Mouse (Mus musculus): Measurements from ENCODE around the gene Slc18a3. TPM values are rescaled to one million over a fixed set of nuclear protein-coding genes. Genes with fewer than 3 reads are reported as not detected.
A peak's percentile ranks its signal among the peaks of the same experiment; 100 is the strongest.

The Slc18a3 gene
- 22.0 and 26.4 TPM in 2 replicates for polyA plus RNA-seq (2015; fragmentation: Nextera tagmentation; extraction: Ambion mirVana)

DNA sequence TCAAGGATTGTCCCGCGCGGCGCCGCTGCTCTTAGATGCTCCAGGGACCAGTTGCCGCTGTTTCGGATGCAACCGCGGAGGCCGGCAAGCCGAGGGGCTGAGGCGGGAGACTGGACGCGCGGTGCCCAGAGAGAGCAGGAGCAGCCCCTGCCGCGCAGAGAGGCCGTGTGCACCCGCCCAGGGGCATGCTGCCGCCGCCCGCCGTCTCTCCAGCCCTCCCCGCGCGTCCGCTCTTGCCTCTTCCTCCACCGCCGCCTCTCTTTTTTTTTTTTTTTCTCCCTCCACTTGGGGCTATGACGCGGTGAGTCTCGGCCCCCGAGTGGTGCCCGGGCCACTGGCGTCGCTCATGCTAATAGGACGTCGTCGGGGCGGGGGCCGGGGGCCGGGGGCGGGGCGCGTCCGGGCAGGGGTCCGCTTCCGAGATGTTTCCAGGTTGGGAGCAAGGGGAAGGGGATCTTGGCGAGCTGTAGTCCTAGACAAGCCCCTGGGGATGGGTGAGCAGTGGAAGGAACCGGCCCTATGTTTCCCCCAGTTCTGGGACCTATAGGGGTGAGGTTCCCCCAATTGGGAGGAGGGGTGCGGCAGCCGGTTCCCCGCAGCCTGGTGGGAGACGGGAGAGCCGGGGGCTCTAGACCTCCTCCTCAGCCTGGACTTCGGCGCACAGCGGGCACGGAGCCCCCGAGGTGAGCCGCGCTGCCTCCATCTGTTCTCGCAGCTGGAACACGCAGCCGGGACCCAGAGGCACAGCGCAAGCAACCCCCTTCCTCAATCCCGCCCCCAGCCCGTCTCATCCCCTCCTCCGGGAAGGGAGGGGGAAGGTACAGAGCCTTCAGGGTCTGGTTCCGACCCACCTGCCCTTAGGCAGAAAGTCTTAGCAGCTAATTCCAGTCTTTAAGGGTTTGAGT is at the start of gene Slc18a3:
Gene Slc18a3 (minus strand): TSS at position 250 of the 905 bp plus-strand sequence.
- Histone ChIP-seq H3K27ac (ENCODE audit: low read depth, low read length) (no peak within 1 kb of the TSS), H3K36me3 (ENCODE audit: control insufficient read depth, insufficient read depth, low read length) (no peaks in the 10 kb centered on the region), H3K4me3 (ENCODE audit: low read length) (peak within 1 kb of the TSS; percentile 45), H3K4me2 (ENCODE audit: low read length) (peak within 1 kb of the TSS; percentile 77), H3K4me1 (ENCODE audit: control insufficient read depth, insufficient read depth, low read depth, low read length) (peaks cover 18% of the 10 kb centered on the region), H3K27me3 (replicated peaks; ENCODE audit: control insufficient read depth, insufficient read depth, low read length) (peaks cover 72% of the 10 kb centered on the region), H3K9me3 (ENCODE audit: control insufficient read depth, low read length) (no peaks in the 10 kb centered on the region), H3K9ac (ENCODE audit: low read depth, low read length) (peak within 1 kb of the TSS; percentile 48)
- WGBS = under 1% methylated on average over 58 of the region's 70 CpGs
- 0 out of 2 replicates have a peak, but pooled peaks have one; percentile 18 for ATAC-seq

DNA sequence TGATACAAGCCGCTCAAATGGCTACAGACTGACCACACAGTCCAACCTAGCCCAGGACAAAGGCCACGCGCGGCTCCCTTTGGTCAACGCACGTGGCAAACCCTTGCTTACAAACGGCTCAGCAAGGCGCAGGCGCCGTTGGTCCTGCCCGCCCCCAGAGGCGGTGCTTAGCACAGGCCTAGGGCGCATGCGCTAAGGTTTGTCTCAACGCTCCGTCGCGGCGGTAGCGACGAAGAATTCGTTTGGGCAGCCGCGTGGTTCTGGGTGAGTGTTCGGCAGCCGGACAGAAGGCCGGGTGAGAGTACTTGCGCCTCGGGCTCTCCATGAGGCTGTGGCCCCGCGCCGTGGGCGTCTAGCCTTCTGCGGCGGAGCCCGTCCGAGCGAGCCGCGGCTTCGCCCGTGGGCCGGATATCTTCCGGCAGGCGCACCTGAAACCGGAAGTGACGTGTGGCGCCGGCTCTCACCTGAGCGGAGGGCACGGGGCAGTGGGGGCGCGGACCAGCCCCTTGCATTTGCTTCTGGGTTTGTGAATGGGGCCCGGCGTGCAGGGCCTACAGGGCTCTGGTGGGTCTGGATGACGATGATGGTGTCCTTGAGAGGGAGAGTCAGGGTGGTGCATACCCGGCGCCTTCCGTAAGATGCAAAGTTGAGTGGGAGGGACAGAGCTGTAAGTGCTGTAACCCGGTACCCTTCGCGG is 48.8 kb upstream of the Slc18a3 start, which contains the start of gene Ercc6:
Gene Ercc6 (plus strand): TSS at position 186 of the 697 bp plus-strand sequence.
- Histone ChIP-seq H3K4me2 (ENCODE audit: low read length) (peak within 1 kb of the TSS; percentile 82), H3K4me3 (ENCODE audit: low read length) (peak within 1 kb of the TSS; percentile 76), H3K9ac (ENCODE audit: low read depth, low read length) (peak within 1 kb of the TSS; percentile 83), H3K27me3 (replicated peaks; ENCODE audit: control insufficient read depth, insufficient read depth, low read length) (no peaks in the 10 kb centered on the region), H3K36me3 (ENCODE audit: control insufficient read depth, insufficient read depth, low read length) (peaks cover 9% of the 10 kb centered on the region), H3K27ac (ENCODE audit: low read depth, low read length) (peak within 1 kb of the TSS; percentile 90), H3K9me3 (ENCODE audit: control insufficient read depth, low read length) (no peaks in the 10 kb centered on the region), H3K4me1 (ENCODE audit: control insufficient read depth, insufficient read depth, low read depth, low read length) (peaks cover 14% of the 10 kb centered on the region)
- WGBS = under 1% methylated on average over 62 of the region's 62 CpGs
- ATAC-seq = peak; percentile 96

DNA sequence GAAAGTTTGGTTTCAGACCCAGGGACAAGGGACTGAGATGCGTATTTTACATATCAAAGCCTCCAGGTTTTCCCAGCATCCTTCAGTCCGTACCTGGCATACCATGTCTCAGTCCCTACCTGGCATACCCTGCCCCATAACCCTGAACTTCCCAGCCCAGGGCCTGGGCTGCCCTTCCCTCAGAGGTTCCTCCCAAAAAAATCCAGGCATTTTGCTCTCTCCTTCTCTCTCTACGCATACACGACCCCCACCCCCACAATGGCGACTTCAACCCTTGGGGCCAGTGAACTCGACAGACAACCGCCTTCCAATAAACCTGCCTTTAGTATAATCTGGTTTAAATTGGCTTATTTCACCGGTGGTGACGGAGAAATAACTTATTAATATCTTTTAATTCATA is 48.3 kb upstream of the Slc18a3 start:
- Histone ChIP-seq H3K4me1 (ENCODE audit: control insufficient read depth, insufficient read depth, low read depth, low read length) (peaks cover 14% of the 10 kb centered on the region), H3K4me2 (ENCODE audit: low read length) (peak overlapping the region; percentile 82), H3K9ac (ENCODE audit: low read depth, low read length) (peak overlapping the region; percentile 83), H3K9me3 (ENCODE audit: control insufficient read depth, low read length) (no peaks in the 10 kb centered on the region), H3K27ac (ENCODE audit: low read depth, low read length) (no peak overlapping the region; the same call in 1 of the 2 replicates), H3K4me3 (ENCODE audit: low read length) (peak overlapping the region; percentile 76), H3K36me3 (ENCODE audit: control insufficient read depth, insufficient read depth, low read length) (peaks cover 9% of the 10 kb centered on the region), H3K27me3 (replicated peaks; ENCODE audit: control insufficient read depth, insufficient read depth, low read length) (no peaks in the 10 kb centered on the region)
- ATAC-seq = peak; percentile 35; the same call in 1 of the 2 replicates
- 32% methylated on average over 9 of the region's 9 CpGs for WGBS

DNA sequence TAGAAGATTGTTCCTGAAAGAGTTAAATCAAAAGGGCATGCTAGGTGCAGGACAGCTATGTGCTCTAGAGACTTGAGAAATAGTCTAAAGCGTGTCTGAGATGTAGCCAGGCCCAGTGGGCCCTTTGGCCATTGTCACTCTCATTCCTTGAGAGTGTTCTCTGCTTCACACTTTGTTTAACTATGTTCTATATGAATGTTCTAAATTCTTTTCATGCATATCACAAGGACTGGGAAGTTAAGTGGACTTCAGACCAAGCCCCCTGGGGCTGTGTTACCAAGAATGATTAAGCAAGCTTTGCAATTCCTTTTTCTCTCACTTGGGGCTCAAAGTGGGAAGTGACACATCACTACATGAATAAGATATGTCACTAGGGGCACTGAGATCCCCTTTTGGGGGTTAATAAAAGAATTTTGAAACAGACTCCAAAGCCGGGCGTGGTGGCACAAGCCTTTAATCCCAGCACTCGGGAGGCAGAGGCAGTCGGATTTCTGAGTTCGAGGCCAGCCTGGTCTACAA is 44.9 kb upstream of the Slc18a3 start:
- no peak overlapping the region for H3K9ac ChIP-seq (ENCODE audit: low read depth, low read length)
- H3K4me3 ChIP-seq (ENCODE audit: low read length) = no peak overlapping the region
- H3K4me1 ChIP-seq (ENCODE audit: control insufficient read depth, insufficient read depth, low read depth, low read length) = peaks cover 8% of the 10 kb centered on the region
- ATAC-seq = no peak
- H3K27ac ChIP-seq (ENCODE audit: low read depth, low read length) = no peak overlapping the region
- H3K36me3 ChIP-seq (ENCODE audit: control insufficient read depth, insufficient read depth, low read length) = no peaks in the 10 kb centered on the region
- no peaks in the 10 kb centered on the region for H3K9me3 ChIP-seq (ENCODE audit: control insufficient read depth, low read length)
- no peak overlapping the region for H3K4me2 ChIP-seq (ENCODE audit: low read length)
- whole genome bisulfite sequencing = 90% methylated on average over 6 of the region's 6 CpGs
- H3K27me3 ChIP-seq (replicated peaks; ENCODE audit: control insufficient read depth, insufficient read depth, low read length) = no peaks in the 10 kb centered on the region

DNA sequence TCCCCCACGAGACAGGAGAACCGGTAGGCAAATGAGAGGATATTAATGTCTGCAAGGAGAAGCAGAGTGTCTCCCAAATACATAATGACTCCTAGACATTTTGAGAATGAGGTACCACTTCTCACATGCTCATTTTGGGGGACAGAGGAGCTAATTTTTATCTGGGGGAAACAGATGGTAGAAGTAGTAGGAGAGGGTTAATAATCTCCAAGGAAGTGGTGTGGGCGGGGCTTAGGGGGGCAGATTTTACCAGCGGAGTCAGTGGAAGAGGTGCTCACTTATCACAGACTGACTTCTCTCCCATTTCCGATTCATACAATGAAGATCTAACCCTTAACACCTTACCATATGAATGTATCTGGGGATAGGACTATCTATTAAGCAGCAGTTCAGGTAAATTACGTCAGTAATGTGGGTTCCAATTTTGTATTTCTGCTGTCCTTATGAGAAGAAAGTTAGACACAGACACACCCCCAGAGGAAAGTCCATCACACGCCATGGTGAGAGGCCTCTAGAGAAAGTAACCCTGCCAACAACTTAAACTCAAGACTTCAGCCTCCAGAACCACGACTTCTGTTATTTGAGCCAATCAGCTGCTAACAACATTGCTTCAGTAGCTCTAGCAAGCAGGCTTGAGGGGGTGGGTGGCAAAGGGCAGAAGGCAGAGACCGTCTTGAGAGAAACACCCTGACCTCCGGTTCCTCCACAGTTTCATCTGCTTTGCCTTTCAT is 43.6 kb upstream of the Slc18a3 start:
- ATAC-seq = no peak
- H3K4me1 ChIP-seq (ENCODE audit: control insufficient read depth, insufficient read depth, low read depth, low read length) = peaks cover 2% of the 10 kb centered on the region; the same call in 1 of the 2 replicates
- 76% methylated on average over 10 of the region's 10 CpGs for WGBS
- H3K27ac ChIP-seq (ENCODE audit: low read depth, low read length) = no peak overlapping the region
- no peak overlapping the region for H3K4me2 ChIP-seq (ENCODE audit: low read length)
- H3K27me3 ChIP-seq (replicated peaks; ENCODE audit: control insufficient read depth, insufficient read depth, low read length) = no peaks in the 10 kb centered on the region
- H3K9ac ChIP-seq (ENCODE audit: low read depth, low read length) = no peak overlapping the region
- no peak overlapping the region for H3K4me3 ChIP-seq (ENCODE audit: low read length)
- no peaks in the 10 kb centered on the region for H3K36me3 ChIP-seq (ENCODE audit: control insufficient read depth, insufficient read depth, low read length)
- no peaks in the 10 kb centered on the region for H3K9me3 ChIP-seq (ENCODE audit: control insufficient read depth, low read length)

DNA sequence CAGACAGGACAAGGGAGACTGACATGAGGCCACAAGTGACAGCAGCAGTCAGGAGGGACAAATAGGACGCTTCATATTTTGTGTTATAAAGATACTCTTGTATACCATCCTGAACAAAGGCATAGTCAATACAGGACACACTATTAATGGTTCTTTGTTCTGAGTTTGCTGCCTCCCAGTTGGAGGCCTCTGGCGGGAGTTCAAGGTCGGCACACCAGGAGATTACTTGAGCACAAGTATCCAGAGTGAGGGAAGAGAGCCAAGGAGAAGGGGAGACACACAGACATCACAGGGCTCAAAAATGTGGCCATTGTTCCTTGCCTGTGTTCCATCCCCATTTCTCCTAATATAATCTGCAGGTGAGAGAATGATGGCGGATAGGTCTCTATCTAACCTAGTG is 42.6 kb upstream of the Slc18a3 start:
- no peak overlapping the region for H3K27ac ChIP-seq (ENCODE audit: low read depth, low read length)
- WGBS = 72% methylated on average over 4 of the region's 4 CpGs
- no peaks in the 10 kb centered on the region for H3K27me3 ChIP-seq (replicated peaks; ENCODE audit: control insufficient read depth, insufficient read depth, low read length)
- H3K36me3 ChIP-seq (ENCODE audit: control insufficient read depth, insufficient read depth, low read length) = no peaks in the 10 kb centered on the region
- no peak for ATAC-seq
- H3K4me3 ChIP-seq (ENCODE audit: low read length) = no peak overlapping the region
- H3K4me2 ChIP-seq (ENCODE audit: low read length) = no peak overlapping the region
- H3K9me3 ChIP-seq (ENCODE audit: control insufficient read depth, low read length) = no peaks in the 10 kb centered on the region
- no peak overlapping the region for H3K9ac ChIP-seq (ENCODE audit: low read depth, low read length)
- no peaks in the 10 kb centered on the region for H3K4me1 ChIP-seq (ENCODE audit: control insufficient read depth, insufficient read depth, low read depth, low read length)

DNA sequence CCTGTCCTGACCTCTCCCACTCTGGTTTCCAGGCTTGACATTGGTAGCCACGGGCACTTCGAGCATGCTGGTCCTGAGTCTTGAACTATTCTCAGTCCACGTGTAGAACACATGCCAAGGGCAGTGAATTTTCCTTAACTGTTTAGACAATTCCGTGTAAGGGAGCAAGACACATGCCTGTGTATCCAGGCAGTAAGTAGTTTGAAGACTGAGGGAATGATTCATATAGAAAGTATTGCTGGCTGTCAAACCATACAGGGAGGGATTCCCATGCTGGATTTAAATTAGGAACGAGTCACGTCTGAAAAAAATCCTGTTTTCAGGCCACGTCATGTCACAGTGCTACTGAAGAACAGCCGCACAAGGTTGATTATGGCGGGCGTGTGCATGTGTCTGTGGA is 41.7 kb upstream of the Slc18a3 start:
- no peaks in the 10 kb centered on the region for H3K27me3 ChIP-seq (replicated peaks; ENCODE audit: control insufficient read depth, insufficient read depth, low read length)
- WGBS = 92% methylated on average over 10 of the region's 10 CpGs
- no peaks in the 10 kb centered on the region for H3K9me3 ChIP-seq (ENCODE audit: control insufficient read depth, low read length)
- no peaks in the 10 kb centered on the region for H3K4me1 ChIP-seq (ENCODE audit: control insufficient read depth, insufficient read depth, low read depth, low read length)
- no peak overlapping the region for H3K4me2 ChIP-seq (ENCODE audit: low read length)
- no peaks in the 10 kb centered on the region for H3K36me3 ChIP-seq (ENCODE audit: control insufficient read depth, insufficient read depth, low read length)
- no peak overlapping the region for H3K9ac ChIP-seq (ENCODE audit: low read depth, low read length)
- ATAC-seq = no peak
- no peak overlapping the region for H3K4me3 ChIP-seq (ENCODE audit: low read length)
- H3K27ac ChIP-seq (ENCODE audit: low read depth, low read length) = no peak overlapping the region

DNA sequence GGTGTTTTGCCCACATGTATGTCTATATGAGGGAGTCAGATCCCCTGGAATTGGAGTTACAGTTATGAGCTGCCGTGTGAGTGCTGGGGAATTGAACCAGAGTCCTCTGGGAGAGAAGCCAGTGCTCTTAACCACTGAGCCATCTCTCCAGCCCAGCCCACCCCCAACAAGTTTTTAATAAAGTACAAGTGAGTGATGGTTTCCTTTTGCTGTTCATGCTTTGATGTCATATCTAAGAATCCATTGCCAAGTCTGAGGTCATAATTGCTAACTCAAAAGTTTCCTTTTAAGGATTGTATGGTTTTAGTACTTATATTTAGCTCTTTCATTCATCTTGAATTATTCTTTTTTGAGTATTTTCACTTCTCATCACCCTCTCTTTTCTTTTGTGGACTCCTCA is 39.2 kb upstream of the Slc18a3 start:
- Histone ChIP-seq H3K4me1 (ENCODE audit: control insufficient read depth, insufficient read depth, low read depth, low read length) (no peaks in the 10 kb centered on the region), H3K4me3 (ENCODE audit: low read length) (no peak overlapping the region), H3K27me3 (replicated peaks; ENCODE audit: control insufficient read depth, insufficient read depth, low read length) (no peaks in the 10 kb centered on the region), H3K9ac (ENCODE audit: low read depth, low read length) (no peak overlapping the region), H3K27ac (ENCODE audit: low read depth, low read length) (no peak overlapping the region), H3K9me3 (ENCODE audit: control insufficient read depth, low read length) (no peaks in the 10 kb centered on the region), H3K36me3 (ENCODE audit: control insufficient read depth, insufficient read depth, low read length) (no peaks in the 10 kb centered on the region), H3K4me2 (ENCODE audit: low read length) (no peak overlapping the region)
- 86% methylated on average over 1 of the region's 1 CpGs for WGBS
- no peak for ATAC-seq

Data from hindbrain, embryonic 16.5 days (tissue).